Mouse (Mus musculus) midbrain, embryonic 14.5 days (tissue): ENCODE measurements around the gene Galr2. TPM values are rescaled to one million over a fixed set of nuclear protein-coding genes. Genes with fewer than 3 reads are reported as not detected.

ENCODE experiments used
- ATAC-seq: fragments of 200-750 bp; cut with Nextera tagmentation; 2 replicates; pipeline ENCODE4 v1.8.0; 2017; ENCODE audit warnings: moderate number of reproducible peaks, moderate library complexity; ENCODE audit not compliant: low FRiP score, low TSS enrichment
- DNase-seq: peaks from one replicate; pipeline ENCODE4 v3.0.0-alpha.2; 2015
- H3K27ac ChIP-seq: fragments of 300-500 bp; sonication (generic); replicated peaks from 2 replicates; pipeline ENCODE4 v1.5.1; 2014; ENCODE audit warnings: mild to moderate bottlenecking, low read depth, low read length, moderate library complexity
- H3K27me3 ChIP-seq: fragments of 300-500 bp; sonication (generic); 2 replicates; pipeline ENCODE4 v1.6.1; 2014; ENCODE audit warnings: low read length, control low read depth, mixed read lengths; ENCODE audit not compliant: control insufficient read depth, insufficient read depth
- H3K36me3 ChIP-seq: fragments of 300-500 bp; sonication (generic); 2 replicates; pipeline ENCODE4 v1.6.1; 2014; ENCODE audit warnings: low read length, control low read depth; ENCODE audit not compliant: control insufficient read depth, insufficient read depth
- H3K4me1 ChIP-seq: fragments of 300-500 bp; sonication (generic); 2 replicates; pipeline ENCODE4 v1.6.1; 2014; ENCODE audit warnings: mild to moderate bottlenecking, antibody characterized with exemption, low read length, control low read depth; ENCODE audit not compliant: control insufficient read depth, insufficient read depth
- H3K4me2 ChIP-seq: fragments of 300-500 bp; sonication (generic); 2 replicates; pipeline ENCODE4 v1.6.1; 2014; ENCODE audit warnings: mild to moderate bottlenecking, low read length, moderate library complexity
- H3K4me3 ChIP-seq: fragments of 300-500 bp; sonication (generic); replicated peaks from 2 replicates; pipeline ENCODE4 v1.5.1; 2014; ENCODE audit warnings: low read depth, low read length
- H3K9ac ChIP-seq: fragments of 300-500 bp; sonication (generic); replicated peaks from 2 replicates; pipeline ENCODE4 v1.6.1; 2014; ENCODE audit warnings: mild to moderate bottlenecking, low read length, moderate library complexity
- H3K9me3 ChIP-seq: fragments of 300-500 bp; sonication (generic); 2 replicates; pipeline ENCODE4 v1.6.1; 2016; ENCODE audit warnings: low read length, control low read depth, mixed read lengths; ENCODE audit not compliant: control insufficient read depth
- WGBS: fragments of 180-500 bp; shearing (Covaris S2); extraction: QIAGEN DNeasy Blood & Tissue Kit; methylation state at CpG from one replicate; pipeline ENCODE4 v1.1.7; 2014; 5-methylcytosine and 5-hydroxymethylcytosine counted together
- polyA plus RNA-seq: library from polyadenylated mRNA; unstranded; fragments of >200 nt; fragmentation: Nextera tagmentation; extraction: Ambion mirVana; gene quantifications from 2 replicates; pipeline ENCODE4 v1.2.1, GENCODE M21; 2014

Gene Galr2
- polyA plus RNA-seq, 1 experiment from 2014 or later = 0.30 TPM

GRCm38 (mm10) chr11:116329314-116330210 is 48.8 kb downstream of the Galr2 start:
- H3K9me3 ChIP-seq = no peaks in the 10 kb centered on the region
- DNase-seq (peak; percentile 82), ATAC-seq (peak; percentile 77)
- peaks cover 10% of the 10 kb centered on the region for H3K27me3 ChIP-seq
- no peak overlapping the region; the same call in 1 of the 2 replicates for H3K4me2 ChIP-seq
- peak overlapping the region; percentile 23; the same call in 1 of the 2 replicates for H3K9ac ChIP-seq
- H3K4me1 ChIP-seq = peaks cover 54% of the 10 kb centered on the region
- H3K27ac ChIP-seq = peak overlapping the region; percentile 85
- no peak overlapping the region for H3K4me3 ChIP-seq
- 24% methylated on average over 18 of the region's 18 CpGs for WGBS
- H3K36me3 ChIP-seq = no peaks in the 10 kb centered on the region

GRCm38 (mm10) chr11:116330211-116330518 is 49.4 kb downstream of the Galr2 start:
- Histone ChIP-seq H3K27me3 (peaks cover 15% of the 10 kb centered on the region), H3K9me3 (no peaks in the 10 kb centered on the region), H3K9ac (peak overlapping the region; percentile 16; the same call in 1 of the 2 replicates), H3K4me1 (peaks cover 60% of the 10 kb centered on the region), H3K27ac (peak overlapping the region; percentile 85), H3K36me3 (no peaks in the 10 kb centered on the region), H3K4me2 (no peak overlapping the region), H3K4me3 (no peak overlapping the region)
- ATAC-seq (no peak), DNase-seq (no peak)
- WGBS = 42% methylated on average over 7 of the region's 7 CpGs

DNA sequence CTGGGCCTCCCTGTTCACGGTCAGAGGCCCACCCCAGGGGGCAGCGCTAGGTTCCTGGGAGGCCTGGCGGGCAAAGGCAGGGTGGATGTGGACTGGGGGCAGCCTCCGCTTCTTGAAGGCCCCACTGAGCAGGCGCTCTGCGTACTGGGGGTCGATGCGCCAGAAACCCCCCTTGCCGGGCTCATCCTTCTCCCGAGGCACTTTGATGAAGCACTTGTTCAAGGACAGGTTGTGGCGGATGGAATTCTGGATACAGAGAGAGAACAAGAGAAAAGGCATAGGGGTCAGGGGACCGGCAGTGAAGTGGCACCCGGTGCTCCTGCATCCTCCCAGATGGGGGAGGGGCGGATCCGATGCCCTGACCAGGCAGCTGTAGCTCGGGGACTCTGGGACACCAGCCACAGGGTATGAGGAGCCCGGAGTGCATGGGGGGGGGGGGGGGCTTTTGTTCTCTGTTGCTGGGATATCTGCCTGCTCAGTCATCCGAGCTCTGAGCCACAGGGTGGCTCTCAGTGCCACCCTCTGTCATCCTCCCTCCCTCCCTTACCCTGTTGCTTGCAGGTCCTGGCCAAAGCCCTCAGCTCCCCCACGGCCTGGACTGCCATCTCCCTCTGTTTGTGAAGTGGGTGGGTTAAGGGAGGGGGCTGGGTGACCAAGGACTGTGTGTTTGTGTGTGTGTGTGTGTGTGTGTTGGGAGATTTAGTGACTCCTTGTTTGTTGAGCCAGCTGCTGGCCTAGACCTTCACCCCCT is 51.7 kb downstream of the Galr2 start:
- 10% methylated on average over 19 of the region's 19 CpGs for WGBS
- Histone ChIP-seq H3K9ac (no peak overlapping the region), H3K4me3 (no peak overlapping the region), H3K27ac (peak overlapping the region; percentile 63), H3K4me1 (peaks cover 67% of the 10 kb centered on the region), H3K9me3 (no peaks in the 10 kb centered on the region), H3K4me2 (peak overlapping the region; percentile 96), H3K36me3 (no peaks in the 10 kb centered on the region), H3K27me3 (peaks cover 15% of the 10 kb centered on the region)
- DNase-seq (peak; percentile 78), ATAC-seq (peak; percentile 46)

- 0 out of 2 replicates have a peak overlapping the region, but pooled peaks have one; percentile 32 for H3K27ac ChIP-seq
- 59% methylated on average over 3 of the region's 3 CpGs for WGBS
- no peak overlapping the region for H3K9ac ChIP-seq
- no peaks in the 10 kb centered on the region for H3K9me3 ChIP-seq
- ATAC-seq (no peak), DNase-seq (no peak)
- no peak overlapping the region for H3K4me3 ChIP-seq
- H3K4me1 ChIP-seq = peaks cover 67% of the 10 kb centered on the region
- 0 out of 2 replicates have a peak, but pooled peaks cover 4% of the 10 kb centered on the region for H3K36me3 ChIP-seq
- peaks cover 15% of the 10 kb centered on the region for H3K27me3 ChIP-seq
- peak overlapping the region; percentile 96 for H3K4me2 ChIP-seq
These were observed 52.2 kb downstream of the Galr2 start for GRCm38 (mm10) chr11:116332983-116333270.

Other genes starting within 250 kb of the Galr2 start
- 1.1 and 1.5 TPM in 2 replicates for gene Unc13d, start 203.0 kb upstream of the Galr2 start, polyA plus RNA-seq
- gene Wbp2, start 193.9 kb upstream of the Galr2 start, polyA plus RNA-seq = 152 and 160 TPM in 2 replicates
- gene Trim47, start 153.7 kb upstream of the Galr2 start, polyA plus RNA-seq = 5.2 and 5.3 TPM in 2 replicates
- 1.6 and 2.0 TPM in 2 replicates for gene Trim65, start 149.8 kb upstream of the Galr2 start, polyA plus RNA-seq
- 72.5 and 81.4 TPM in 2 replicates for gene Mrpl38, start 142.1 kb upstream of the Galr2 start, polyA plus RNA-seq
- 44.2 and 58.9 TPM in 2 replicates for gene Fbf1, start 112.8 kb upstream of the Galr2 start, polyA plus RNA-seq
- gene Ten1, start 82.1 kb upstream of the Galr2 start, polyA plus RNA-seq = 77.0 and 97.9 TPM in 2 replicates
- gene Acox1, start 81.9 kb upstream of the Galr2 start, polyA plus RNA-seq = 50.5 and 68.3 TPM in 2 replicates
- 0.36 and 0.43 TPM in 2 replicates for gene Evpl, start 42.9 kb upstream of the Galr2 start, polyA plus RNA-seq
- 49.5 and 57.1 TPM in 2 replicates for gene Srp68, start 6.7 kb upstream of the Galr2 start, polyA plus RNA-seq
- 122 and 125 TPM in 2 replicates for gene Exoc7, start 26.3 kb downstream of the Galr2 start, polyA plus RNA-seq
- gene Foxj1, start 54.5 kb downstream of the Galr2 start, polyA plus RNA-seq = 9.2 TPM in 2 replicates
- 45.5 and 50.2 TPM in 2 replicates for gene Rnf157, start 132.1 kb downstream of the Galr2 start, polyA plus RNA-seq
- 77.5 and 87.8 TPM in 2 replicates for gene Ubald2, start 153.2 kb downstream of the Galr2 start, polyA plus RNA-seq
- gene Qrich2, start 185.3 kb downstream of the Galr2 start, polyA plus RNA-seq = 0.09 TPM in 1 of 2 replicates, not detected in the other
- gene Prpsap1, start 213.3 kb downstream of the Galr2 start, polyA plus RNA-seq = 171 and 174 TPM in 2 replicates
- 5.4 and 6.0 TPM in 2 replicates for gene Sphk1, start 250.0 kb downstream of the Galr2 start, polyA plus RNA-seq